Mouse (Mus musculus) liver, postnatal 0 days (tissue): ENCODE data around the gene Myoz1.

Experiments
- CTCF ChIP-seq: sonication (generic); IDR thresholded peaks from 2 replicates; pipeline ENCODE4 v1.5.1; 2016; ENCODE audit warnings: antibody characterized with exemption, low read depth
- EP300 ChIP-seq: IDR thresholded peaks from 2 replicates; pipeline ENCODE4 v1.6.1; 2016; ENCODE audit warnings: antibody characterized with exemption, low read depth, mild to moderate bottlenecking

GRCm38 (mm10) chr14:20635546-20635945, 20.8 kb downstream of the Myoz1 start:
- TF ChIP-seq CTCF = no peak
- no peak for TF ChIP-seq EP300
